Mouse (Mus musculus): ENCODE measurements around the gene Gpr160. TPM values are rescaled to one million over a fixed set of nuclear protein-coding genes. Genes with fewer than 3 reads are reported as not detected.

The Gpr160 gene
- total RNA-seq, 2 experiments from 2014 or later: 0.90 to 1.8 TPM

- intact Hi-C loops (cut with DNase I): no loop called here
- no peak for DNase-seq
These were observed 41.0 kb downstream of the Gpr160 start for GRCm38 (mm10) chr3:30896721-30897120.

- DNase-seq: no peak
- intact Hi-C loops (cut with DNase I): no loop called here
These were observed 43.7 kb downstream of the Gpr160 start for GRCm38 (mm10) chr3:30899407-30899806.

- intact Hi-C loops (cut with DNase I): no loop called here
- no peak for DNase-seq
These were observed 48.9 kb downstream of the Gpr160 start for GRCm38 (mm10) chr3:30904658-30905057.

- intact Hi-C loops (cut with DNase I): no loop called here
- DNase-seq: no peak
These were observed 61.4 kb downstream of the Gpr160 start for GRCm38 (mm10) chr3:30917160-30917559.

- no peak for DNase-seq
- intact Hi-C loops (cut with DNase I): no loop called here
These were observed 71.9 kb downstream of the Gpr160 start for GRCm38 (mm10) chr3:30927664-30928063.

GRCm38 (mm10) chr3:30929828-30930227 is 74.1 kb downstream of the Gpr160 start:
- no peak for DNase-seq
- intact Hi-C loops (cut with DNase I): no loop called here

- intact Hi-C loops (cut with DNase I): no loop called here
- no peak for DNase-seq
These were observed 78.6 kb downstream of the Gpr160 start for GRCm38 (mm10) chr3:30934384-30934783.

Other genes with a start within 250 kb of the Gpr160 start
- not detected for gene Lrriq4, start 211.4 kb upstream of the Gpr160 start, total RNA-seq (2021)
- under 1 TPM in 1 of 2 experiments, not detected in 1; 0.58 TPM for gene Lrrc34, start 208.1 kb upstream of the Gpr160 start, total RNA-seq (2021)
- not detected for gene Lrrc31, start 156.1 kb upstream of the Gpr160 start, total RNA-seq (2021)
- under 1 TPM in 1 of 2 experiments, not detected in 1; 0.22 TPM for gene Samd7, start 109.7 kb upstream of the Gpr160 start, total RNA-seq (2021)
- 10 to 100 TPM; 68.5 to 68.7 TPM for gene Sec62, start 63.1 kb upstream of the Gpr160 start, total RNA-seq (2021)
- gene Phc3, start 113.5 kb downstream of the Gpr160 start, total RNA-seq (2021): 10 to 100 TPM; 39.2 to 39.3 TPM
- gene Prkci, start 139.8 kb downstream of the Gpr160 start, total RNA-seq (2021): 10 to 100 TPM; 62.6 to 63.4 TPM
- gene Skil, start 239.1 kb downstream of the Gpr160 start, total RNA-seq (2021): 10 to 100 TPM; 51.4 to 52.7 TPM